29 mouse cellular contexts compared by ENCODE assay signal in genomic region chr6:64148613-64149012, GRCm38 (mm10).
DNase-seq lines count a peak whose midpoint lies in the region; ATAC-seq and TF ChIP-seq lines count a peak whose summit lies in the region.
"Had no signal": no experiment of that assay in that cellular context is flagged by ENCODE, and none has a peak within 500 bp of the region (broad histone marks: within the 10 kb centered on the region; RNA-seq: fewer than 3 reads in every experiment).

No protein-coding gene starts in this region.

- H3K9me3 ChIP-seq in limb, embryonic 13.5 days: no peaks in the 10 kb centered on the region
- H3K9me3 ChIP-seq in limb, embryonic 10.5 days (replicated peaks): no peaks in the 10 kb centered on the region
- H3K9me3 ChIP-seq in neural tube, embryonic 14.5 days (ENCODE audit: control insufficient read depth, low read length): no peaks in the 10 kb centered on the region
- no peaks in the 10 kb centered on the region for H3K9me3 ChIP-seq in limb, embryonic 14.5 days (ENCODE audit: control insufficient read depth, low read length)
- H3K9me3 ChIP-seq: embryonic facial prominence, embryonic 13.5 days; embryonic facial prominence, embryonic 15.5 days; forebrain, embryonic 10.5 days; forebrain, embryonic 12.5 days; G1E had no signal

- no peaks in the 10 kb centered on the region for H3K27me3 ChIP-seq in limb, embryonic 13.5 days
- H3K27me3 ChIP-seq in limb, embryonic 10.5 days (ENCODE audit: low read depth, poor library complexity, severe bottlenecking): no peaks in the 10 kb centered on the region
- H3K27me3 ChIP-seq in neural tube, embryonic 14.5 days (ENCODE audit: control insufficient read depth, insufficient read depth, low read length): no peaks in the 10 kb centered on the region
- no peaks in the 10 kb centered on the region for H3K27me3 ChIP-seq in limb, embryonic 14.5 days (ENCODE audit: control insufficient read depth, insufficient read depth, low read length)
- H3K27me3 ChIP-seq: CH12.LX; embryonic facial prominence, embryonic 13.5 days; embryonic facial prominence, embryonic 15.5 days; forebrain, embryonic 12.5 days; Patski had no signal

- no peak overlapping the region for H3K27ac ChIP-seq in limb, embryonic 13.5 days
- no peak overlapping the region for H3K27ac ChIP-seq in limb, embryonic 10.5 days
- H3K27ac ChIP-seq in neural tube, embryonic 14.5 days (ENCODE audit: low read depth, low read length): no peak overlapping the region
- H3K27ac ChIP-seq in limb, embryonic 14.5 days (replicated peaks; ENCODE audit: low read depth, low read length): no peak overlapping the region
- H3K27ac ChIP-seq: embryonic facial prominence, embryonic 13.5 days; embryonic facial prominence, embryonic 15.5 days; forebrain, embryonic 10.5 days; forebrain, embryonic 12.5 days had no signal

- peaks cover 4% of the 10 kb centered on the region; the same call in 1 of the 2 replicates for H3K4me1 ChIP-seq in limb, embryonic 13.5 days
- no peaks in the 10 kb centered on the region for H3K4me1 ChIP-seq in limb, embryonic 10.5 days
- H3K4me1 ChIP-seq in neural tube, embryonic 14.5 days (ENCODE audit: control insufficient read depth, insufficient read depth, low read length): no peaks in the 10 kb centered on the region
- H3K4me1 ChIP-seq in limb, embryonic 14.5 days (ENCODE audit: control insufficient read depth, insufficient read depth, low read length): no peaks in the 10 kb centered on the region; the same call in 1 of the 2 replicates
- H3K4me1 ChIP-seq: embryonic facial prominence, embryonic 13.5 days; embryonic facial prominence, embryonic 15.5 days; forebrain, embryonic 10.5 days; forebrain, embryonic 12.5 days had no signal

- no peak overlapping the region for H3K4me3 ChIP-seq in limb, embryonic 13.5 days
- H3K4me3 ChIP-seq in limb, embryonic 10.5 days: no peak overlapping the region
- H3K4me3 ChIP-seq in neural tube, embryonic 14.5 days (ENCODE audit: low read depth, low read length): no peak overlapping the region
- no peak overlapping the region for H3K4me3 ChIP-seq in limb, embryonic 14.5 days (replicated peaks; ENCODE audit: low read length)
- H3K4me3 ChIP-seq: embryonic facial prominence, embryonic 13.5 days; embryonic facial prominence, embryonic 15.5 days; erythroblast, embryonic 14.5 days; forebrain, embryonic 10.5 days; forebrain, embryonic 12.5 days had no signal

- no peak overlapping the region for H3K9ac ChIP-seq in limb, embryonic 13.5 days
- no peak overlapping the region for H3K9ac ChIP-seq in neural tube, embryonic 14.5 days (replicated peaks; ENCODE audit: low read depth, low read length)
- no peak overlapping the region for H3K9ac ChIP-seq in limb, embryonic 14.5 days (ENCODE audit: low read depth, low read length, severe bottlenecking)
- H3K9ac ChIP-seq: embryonic facial prominence, embryonic 13.5 days; embryonic facial prominence, embryonic 15.5 days; forebrain, embryonic 12.5 days had no signal

- no peak for DNase-seq in limb, embryonic 10.5 days (ENCODE audit: low spot score)
- no peak for DNase-seq in neural tube, embryonic 10.5 days (ENCODE audit: extremely low spot score, low spot score)
- no peak for DNase-seq in limb, embryonic 14.5 days (ENCODE audit: low spot score)
- no peak for DNase-seq in urinary bladder, postnatal 4 days (ENCODE audit: low spot score in 2 of 2)
- no peak for DNase-seq in B cell, adult 2 months
- DNase-seq: adrenal gland, adult 8-10 months; adrenal gland, postnatal 14 days; adrenal gland, postnatal 36 days; cerebellum, adult 11 months; cerebellum, adult 18-20 months; cerebellum, adult 8-10 months; cerebellum, adult 9-11 months; cerebellum, postnatal 14 days; cerebellum, postnatal 36 days; embryo, embryonic 11 days had no signal

- no peaks in the 10 kb centered on the region for H3K36me3 ChIP-seq in limb, embryonic 13.5 days
- H3K36me3 ChIP-seq in limb, embryonic 10.5 days: no peaks in the 10 kb centered on the region
- H3K36me3 ChIP-seq in neural tube, embryonic 14.5 days (ENCODE audit: control insufficient read depth, insufficient read depth, low read length): no peaks in the 10 kb centered on the region
- no peaks in the 10 kb centered on the region for H3K36me3 ChIP-seq in limb, embryonic 14.5 days (ENCODE audit: control insufficient read depth, insufficient read depth, low read length)
- H3K36me3 ChIP-seq: embryonic facial prominence, embryonic 13.5 days; embryonic facial prominence, embryonic 15.5 days; forebrain, embryonic 10.5 days; forebrain, embryonic 12.5 days; G1E had no signal

- 39% methylated on average over 7 of the region's 7 CpGs for WGBS in limb, embryonic 13.5 days
- WGBS in limb, embryonic 10.5 days: 91% methylated on average over 7 of the region's 7 CpGs
- 61% methylated on average over 7 of the region's 7 CpGs for WGBS in neural tube, embryonic 14.5 days
- 37% methylated on average over 7 of the region's 7 CpGs for WGBS in limb, embryonic 14.5 days

- no peak for TF ChIP-seq POLR2A in limb, embryonic 14.5 days (IDR thresholded peaks at IDR 0.05; ENCODE audit: borderline replicate concordance, extremely low read depth, insufficient read depth, insufficient read length)

- peak; percentile 67 for ATAC-seq in limb, embryonic 13.5 days (ENCODE audit: low FRiP score, low read depth)
- peak; percentile 69; the same call in 1 of the 2 replicates for ATAC-seq in neural tube, embryonic 14.5 days (ENCODE audit: low read depth)
- peak; percentile 67; the same call in 1 of the 2 replicates for ATAC-seq in limb, embryonic 14.5 days (ENCODE audit: low FRiP score, low read depth)
- ATAC-seq: activated CD4-positive, CD25-positive, alpha-beta regulatory T cell, adult 4 months; CD4-positive, CD25-positive, alpha-beta regulatory T cell, adult 4 months; forebrain, embryonic 14.5 days; forebrain, embryonic 16.5 days; Patski had no signal

- no peak overlapping the region for H3K4me2 ChIP-seq in limb, embryonic 13.5 days (replicated peaks)
- H3K4me2 ChIP-seq in neural tube, embryonic 14.5 days (ENCODE audit: low read depth, low read length): no peak overlapping the region
- H3K4me2 ChIP-seq in limb, embryonic 14.5 days (replicated peaks; ENCODE audit: low read depth, low read length, severe bottlenecking): no peak overlapping the region
- H3K4me2 ChIP-seq: embryonic facial prominence, embryonic 13.5 days; embryonic facial prominence, embryonic 15.5 days; forebrain, embryonic 12.5 days had no signal
